Mouse (Mus musculus): Measurements from ENCODE around the gene Dnajc30.
"Not testable (repeated sequence)": the region's sequence is repeated elsewhere in the genome, so short reads cannot be mapped to it uniquely, and the experiment has no call there.

Gene Dnajc30

DNA sequence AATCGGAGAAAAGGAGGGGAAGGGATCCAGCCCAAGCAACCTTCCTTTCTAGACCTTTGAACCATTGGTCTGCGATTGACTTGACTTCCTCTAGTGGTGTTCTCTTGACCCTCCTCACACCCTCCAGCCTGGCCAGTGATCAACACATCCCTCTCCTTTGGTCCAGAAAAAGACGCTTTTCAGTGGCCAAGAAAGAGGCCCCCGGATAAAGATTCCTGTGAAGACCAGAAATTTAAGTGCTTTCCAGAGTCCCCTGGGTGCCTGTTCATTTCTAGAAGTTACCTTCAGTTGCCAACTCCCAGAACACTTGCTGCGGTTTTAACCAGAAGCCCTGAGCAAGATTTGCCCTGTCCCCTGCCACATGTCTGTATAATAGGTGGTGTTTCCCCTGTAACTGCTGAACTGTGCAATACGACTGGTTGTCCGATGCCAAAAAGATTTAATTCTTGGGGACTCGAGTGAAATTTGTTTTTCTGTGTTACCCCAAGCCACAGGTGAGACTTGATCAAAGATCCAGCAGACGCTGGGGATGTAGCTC, 976 bp downstream of the Dnajc30 start, which contains the start of gene Bud23:
Bud23 (minus strand) TSS at position 51 of the 538 bp plus-strand sequence.
- not testable (repeated sequence) for DNase-seq

DNA sequence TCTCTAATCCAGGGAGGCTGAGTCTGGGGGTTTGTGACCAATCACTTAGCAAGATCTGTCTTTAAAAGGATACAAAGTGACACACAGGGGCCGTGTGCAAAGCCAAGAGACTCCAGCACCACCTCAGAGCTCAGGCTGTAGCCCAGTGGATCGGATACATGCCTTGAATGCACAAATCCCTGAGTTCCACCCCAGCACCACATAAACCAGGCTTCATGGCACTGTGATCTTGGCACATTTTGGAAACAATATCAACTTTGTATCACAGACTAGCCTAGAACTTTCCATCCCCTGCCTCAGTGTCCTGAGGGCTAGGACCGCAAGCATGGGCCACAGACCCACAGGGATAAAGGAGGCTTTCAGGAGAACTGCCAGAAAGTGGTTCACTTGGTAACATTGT, 2.0 kb downstream of the Dnajc30 start:
- no peak for DNase-seq

DNA sequence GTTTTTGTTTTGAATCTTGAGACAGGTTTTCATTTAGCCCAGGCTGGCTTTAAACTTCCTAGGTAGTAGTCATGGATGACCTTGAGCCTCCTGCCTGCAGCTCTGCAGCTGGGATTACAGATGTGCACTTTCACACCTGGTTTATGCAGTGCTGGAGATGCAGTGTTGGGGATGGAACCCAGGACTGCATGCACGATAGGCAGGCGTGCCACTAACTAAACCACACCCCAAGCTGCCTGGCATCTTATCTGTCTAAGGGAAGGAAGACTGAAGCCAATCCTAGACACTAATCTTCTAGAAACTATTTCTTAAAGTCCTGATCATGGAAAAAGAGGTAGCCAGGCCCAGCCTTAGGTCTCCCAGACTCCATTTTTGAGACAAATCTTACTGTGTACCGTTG, 6.4 kb downstream of the Dnajc30 start:
- DNase-seq, result no peak

DNA sequence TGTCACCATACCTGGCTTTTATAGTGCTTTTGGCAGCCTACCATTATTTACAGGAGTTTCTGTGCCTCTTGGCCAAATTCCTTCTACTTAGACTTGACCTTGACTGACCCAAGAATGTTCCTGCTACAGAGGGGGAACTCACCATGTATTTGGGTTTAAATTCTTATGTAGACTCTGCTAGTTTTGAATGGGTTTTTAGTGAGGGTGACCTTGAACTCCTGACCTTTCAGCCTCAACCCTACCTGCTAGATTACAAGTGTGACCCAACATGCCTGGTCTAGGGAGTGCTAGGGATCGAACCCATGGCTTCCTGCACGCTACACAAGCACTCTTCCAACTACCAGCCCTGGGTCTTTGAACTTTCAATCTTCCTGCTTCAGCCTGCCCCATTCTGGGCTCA, 8.1 kb downstream of the Dnajc30 start:
- DNase-seq, result no peak

DNA sequence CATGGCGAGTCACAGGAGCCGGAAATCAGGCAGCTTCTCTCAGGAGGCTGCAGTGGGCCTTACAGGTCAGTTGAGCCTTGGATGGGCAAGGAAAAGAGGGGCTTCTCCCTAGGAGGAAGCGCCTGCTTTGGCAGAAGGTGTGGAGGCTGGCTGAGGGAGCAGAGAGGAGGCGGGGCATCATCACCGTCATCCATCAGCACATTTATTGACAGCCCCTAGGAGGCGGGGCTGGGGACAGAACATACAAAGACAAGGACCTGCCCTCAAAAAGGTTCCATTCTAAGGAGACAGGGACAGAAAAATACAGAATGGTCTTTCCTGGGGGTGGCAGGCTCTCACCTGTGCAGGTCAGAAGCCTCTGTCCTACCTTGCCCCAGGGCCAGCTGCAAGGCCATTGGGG, 8.7 kb downstream of the Dnajc30 start:
- DNase-seq, result no peak

DNA sequence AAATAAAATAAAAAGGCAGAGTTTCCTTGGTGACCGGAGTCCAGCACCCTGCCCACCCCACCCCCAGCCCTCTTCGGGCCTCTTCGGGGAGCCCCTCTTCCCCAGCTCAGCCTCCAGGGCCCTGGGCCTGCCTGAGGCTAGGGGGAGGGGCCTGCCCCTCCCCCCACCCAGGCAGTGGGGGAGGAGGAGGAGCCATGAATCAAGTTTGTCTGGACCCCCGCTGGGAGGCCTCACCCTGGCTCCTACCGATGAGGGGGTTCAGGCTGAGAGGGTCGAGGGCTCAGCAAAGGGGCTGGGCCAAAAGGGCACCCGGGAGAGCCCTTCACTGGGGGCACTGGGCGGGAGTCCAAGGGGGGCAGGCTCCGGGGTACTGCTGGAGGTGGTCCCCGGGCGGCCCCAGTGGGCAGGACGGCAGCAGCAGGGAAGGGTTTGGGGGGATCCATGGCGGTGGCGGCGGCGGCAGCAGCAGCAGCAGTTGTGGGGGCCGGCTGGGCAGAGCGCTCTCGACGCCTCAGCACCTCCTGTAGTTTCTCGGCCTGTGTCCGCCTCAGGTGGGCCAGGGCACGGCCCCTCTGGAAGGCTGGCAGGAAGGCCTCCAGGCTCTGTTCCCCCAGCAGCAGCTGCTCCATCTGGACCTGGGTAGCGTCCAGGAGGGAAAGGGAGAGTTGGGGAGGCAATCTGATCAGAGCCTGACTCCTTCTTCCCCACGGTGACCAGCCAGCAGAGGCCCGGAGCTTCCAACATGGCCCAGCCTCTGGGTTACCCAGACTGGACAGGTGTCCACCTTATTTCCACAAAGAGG, 9.5 kb downstream of the Dnajc30 start:
- DNase-seq, result no peak

DNA sequence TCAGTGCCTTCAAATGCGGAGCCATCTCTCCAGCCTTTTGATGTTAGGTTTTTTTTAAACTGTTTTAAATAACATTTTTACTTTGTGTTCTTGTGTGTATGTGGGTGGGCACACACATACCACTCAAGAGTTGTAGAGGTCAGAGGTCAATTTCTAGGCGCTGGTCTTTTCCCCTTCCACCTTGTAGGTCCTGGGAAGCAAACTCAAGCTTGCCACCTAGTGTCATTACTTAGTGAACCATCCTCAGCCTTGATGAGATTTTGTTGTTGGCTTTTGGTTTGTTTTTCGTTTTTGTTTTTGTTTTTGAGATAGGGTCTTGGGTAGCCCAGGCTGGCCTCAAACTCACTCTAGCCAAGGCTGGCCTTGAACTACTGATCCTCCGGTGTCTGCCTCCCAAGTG, 11.7 kb downstream of the Dnajc30 start:
- DNase-seq, result no peak

DNA sequence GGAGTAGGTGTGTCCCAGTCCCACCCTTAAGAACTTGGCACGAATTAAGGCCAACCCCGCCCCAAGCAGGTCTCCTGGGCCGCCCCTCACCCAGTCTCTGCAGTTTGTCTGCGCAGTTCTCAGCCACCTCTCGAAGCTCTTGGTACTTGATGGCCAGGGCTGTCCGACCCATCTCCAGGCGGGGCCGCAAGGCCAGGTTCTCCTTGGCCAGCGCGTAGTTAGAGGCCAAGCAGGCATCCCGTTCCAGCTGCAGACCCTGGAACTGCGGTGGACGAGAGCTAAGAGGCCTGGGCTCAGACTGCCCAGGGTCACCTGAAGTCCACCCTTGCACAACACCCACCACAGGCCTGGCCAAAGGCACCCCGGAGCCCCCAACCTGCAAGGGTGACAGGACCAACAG, 12.4 kb downstream of the Dnajc30 start:
- no peak for DNase-seq

DNA sequence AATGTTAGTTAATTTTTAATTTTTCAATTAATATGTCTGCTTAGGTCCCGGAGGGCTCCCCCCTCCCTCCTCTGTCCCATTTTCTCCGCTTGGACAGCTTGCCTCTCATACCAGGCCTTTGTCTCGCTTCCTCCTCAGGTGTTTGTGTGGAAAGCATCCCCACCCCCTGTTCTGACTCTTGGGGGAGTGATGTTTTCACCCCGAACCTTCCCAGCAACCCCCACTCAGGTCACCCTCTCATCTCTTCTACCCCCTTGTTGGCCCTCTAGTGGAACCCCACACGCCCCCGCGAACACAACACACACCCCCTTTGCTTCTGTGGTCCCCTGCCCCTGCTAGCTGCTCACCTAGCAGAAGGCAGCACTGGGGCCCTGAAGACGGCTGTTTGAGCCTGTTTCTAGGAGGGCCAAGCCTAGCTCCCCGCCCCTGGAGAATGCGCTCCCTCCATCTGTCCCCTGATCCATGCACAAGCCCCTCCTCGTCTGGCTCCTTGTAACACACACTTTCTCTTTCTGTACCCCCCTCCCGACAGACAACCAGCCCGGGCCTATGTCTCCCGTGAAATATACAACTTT, 13.0 kb downstream of the Dnajc30 start:
- no peak for DNase-seq

DNA sequence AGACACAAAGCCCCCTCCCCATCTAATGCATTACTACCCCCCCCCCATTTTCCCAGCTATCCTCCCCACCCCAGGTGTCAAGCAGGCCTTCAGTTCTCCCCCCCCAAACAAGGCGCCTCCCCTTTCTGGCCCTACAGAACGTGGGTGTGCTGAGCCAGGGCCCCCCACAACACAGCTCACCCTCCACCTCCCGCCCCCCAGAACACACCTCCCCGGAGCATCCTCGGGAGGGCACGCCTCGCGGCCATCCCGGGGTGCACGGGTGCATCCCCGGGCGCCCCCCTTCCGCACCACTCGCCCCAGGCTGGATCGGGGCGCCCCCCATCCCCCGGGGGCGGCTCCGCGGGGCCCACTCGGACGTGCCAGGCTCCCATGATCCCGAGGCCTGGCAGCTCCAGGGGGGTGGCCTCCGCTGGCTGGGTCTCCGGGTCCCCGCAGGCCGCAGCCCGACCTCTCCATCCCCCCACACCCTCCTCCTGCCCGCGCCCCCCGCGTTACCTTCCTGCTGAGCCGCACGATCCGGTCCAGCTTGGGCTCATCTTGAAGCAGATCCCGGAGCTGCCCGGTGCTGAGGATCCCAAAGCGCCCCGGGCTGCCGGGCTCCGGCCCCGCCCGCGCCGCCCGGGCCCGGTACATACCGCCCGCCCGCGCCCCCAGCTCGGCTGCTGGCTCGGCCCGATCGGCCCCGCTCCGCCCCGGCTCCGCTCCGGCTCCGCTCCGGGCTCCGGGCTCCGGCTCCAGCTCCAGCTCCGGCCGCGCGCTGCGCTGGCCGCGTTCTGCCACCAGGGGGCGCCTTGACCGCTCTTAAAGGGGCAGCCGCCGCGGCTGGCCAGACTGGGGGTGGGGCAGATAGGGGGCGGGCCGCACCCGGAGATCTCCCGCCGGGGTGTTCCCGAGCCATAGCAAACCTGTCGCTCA, 13.8 kb downstream of the Dnajc30 start, which contains the start of gene Vps37d:
Vps37d (minus strand) TSS at position 703 of the 918 bp plus-strand sequence.
- peak; percentile 95 to 96 for DNase-seq

DNA sequence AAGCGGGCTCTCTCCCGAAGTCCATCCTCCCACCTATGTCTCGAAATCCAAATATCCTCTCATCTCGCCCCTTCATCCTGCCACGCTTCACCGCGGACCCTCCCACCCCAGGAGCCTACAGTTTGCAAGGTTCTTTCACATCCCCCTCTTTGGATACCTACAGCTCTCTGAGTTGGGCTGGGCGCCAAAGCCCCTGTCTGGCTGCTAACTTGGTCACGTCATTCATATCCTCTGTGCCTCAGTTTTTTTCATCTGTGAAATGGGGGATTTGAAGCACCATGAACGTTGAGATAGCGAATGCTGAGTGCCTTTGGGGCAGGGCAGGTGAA, 14.4 kb downstream of the Dnajc30 start:
- DNase-seq, result no peak

DNA sequence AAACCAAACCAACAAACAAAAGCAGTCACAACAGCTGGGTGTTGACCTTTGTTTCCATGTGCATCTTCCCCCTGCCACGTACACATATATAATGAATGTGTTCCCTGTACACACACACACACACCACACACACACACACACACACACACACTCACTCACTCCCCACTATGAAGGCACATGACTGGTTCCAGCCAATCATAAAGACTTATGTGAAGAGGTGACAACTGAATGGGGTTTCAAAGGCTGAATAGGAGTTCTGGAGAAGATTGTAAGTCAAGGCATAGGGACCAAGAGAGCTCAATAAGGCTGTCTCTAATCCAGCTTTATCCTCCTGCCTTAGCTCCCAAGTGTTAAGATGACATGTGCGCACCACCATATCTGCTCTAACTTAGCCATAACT, 15.6 kb downstream of the Dnajc30 start:
- DNase-seq, result no peak

DNA sequence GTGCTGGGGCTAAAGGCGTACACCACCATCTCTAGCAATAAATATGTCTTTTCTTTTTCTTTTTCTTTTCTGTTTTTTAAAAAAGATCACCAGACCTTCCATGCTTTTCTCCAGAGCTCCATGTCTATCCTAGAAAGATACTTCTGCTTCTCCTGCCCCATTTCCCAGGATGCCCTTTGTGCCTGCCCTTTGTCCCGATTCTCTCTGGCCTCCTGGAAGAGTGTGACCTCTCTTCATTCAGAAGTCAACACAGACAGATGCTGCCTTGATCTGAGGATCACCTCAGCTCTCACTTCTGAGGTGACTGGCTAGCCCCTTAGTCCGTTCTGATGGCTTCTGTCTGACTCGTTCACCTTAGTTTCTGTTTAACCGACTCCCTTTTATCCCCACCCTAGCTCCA, 16.5 kb downstream of the Dnajc30 start:
- DNase-seq, result no peak

DNA sequence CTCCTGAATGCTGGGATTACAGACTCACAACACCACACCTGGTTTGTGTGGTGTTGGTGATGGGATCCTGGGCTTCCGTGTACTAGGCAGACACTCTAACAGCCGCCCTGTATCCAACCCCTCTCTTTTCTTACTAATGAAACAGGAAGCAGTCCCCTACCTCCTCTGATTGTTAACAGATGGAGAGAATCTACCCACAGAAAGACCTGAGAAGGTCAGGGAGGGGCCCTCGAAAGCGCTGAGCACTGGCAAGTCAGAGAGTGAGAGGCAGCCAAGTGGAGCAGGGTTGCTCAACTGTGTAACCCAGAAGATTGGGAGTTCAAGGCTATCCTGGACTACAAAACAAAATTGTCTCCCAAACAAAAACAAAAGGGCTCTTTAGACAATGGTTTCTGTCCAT, 22.9 kb downstream of the Dnajc30 start:
- no peak for DNase-seq

DNA sequence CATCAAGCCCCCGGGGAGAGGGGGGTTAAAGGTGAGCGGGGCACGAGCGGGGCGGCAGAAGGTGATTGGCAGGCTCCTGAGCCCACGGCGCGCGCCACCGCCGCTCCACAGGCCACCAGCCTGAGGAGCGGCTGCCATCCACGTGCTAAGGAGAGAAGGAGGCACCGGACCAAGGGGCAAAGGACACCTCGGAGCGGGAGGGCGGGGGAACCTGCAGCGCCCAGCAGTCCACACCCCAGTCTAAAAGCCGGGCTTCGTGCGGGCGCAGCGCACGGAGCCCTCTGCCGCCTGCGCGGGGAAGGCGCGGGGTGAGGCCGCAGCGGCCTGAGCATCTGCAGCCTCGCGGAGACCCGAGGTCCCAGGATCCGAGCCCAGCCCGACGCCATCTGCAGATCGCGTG, 25.7 kb downstream of the Dnajc30 start, which contains the start of gene Mlxipl:
Mlxipl (plus strand) TSS at position 238 of the 400 bp plus-strand sequence.
- no peak for DNase-seq

DNA sequence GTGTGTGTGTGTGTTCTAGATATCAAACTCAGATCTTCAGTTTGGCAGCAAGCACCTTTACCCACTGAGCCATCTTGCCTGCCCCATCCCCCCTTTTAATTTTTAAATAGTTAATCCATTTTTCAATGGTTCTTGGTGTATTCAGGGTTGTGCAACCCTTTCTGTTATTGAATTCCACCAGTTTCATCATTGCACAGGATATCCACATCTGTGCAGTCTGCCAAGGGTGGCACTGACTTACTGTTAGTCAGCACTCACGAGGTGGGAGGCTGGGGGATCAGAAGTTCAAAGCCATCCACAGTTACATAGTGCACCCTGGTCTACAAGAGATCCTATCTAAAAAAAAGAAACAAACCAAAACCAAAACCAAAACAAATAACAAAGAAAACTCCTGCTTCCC, 37.0 kb downstream of the Dnajc30 start:
- no peak for DNase-seq

DNA sequence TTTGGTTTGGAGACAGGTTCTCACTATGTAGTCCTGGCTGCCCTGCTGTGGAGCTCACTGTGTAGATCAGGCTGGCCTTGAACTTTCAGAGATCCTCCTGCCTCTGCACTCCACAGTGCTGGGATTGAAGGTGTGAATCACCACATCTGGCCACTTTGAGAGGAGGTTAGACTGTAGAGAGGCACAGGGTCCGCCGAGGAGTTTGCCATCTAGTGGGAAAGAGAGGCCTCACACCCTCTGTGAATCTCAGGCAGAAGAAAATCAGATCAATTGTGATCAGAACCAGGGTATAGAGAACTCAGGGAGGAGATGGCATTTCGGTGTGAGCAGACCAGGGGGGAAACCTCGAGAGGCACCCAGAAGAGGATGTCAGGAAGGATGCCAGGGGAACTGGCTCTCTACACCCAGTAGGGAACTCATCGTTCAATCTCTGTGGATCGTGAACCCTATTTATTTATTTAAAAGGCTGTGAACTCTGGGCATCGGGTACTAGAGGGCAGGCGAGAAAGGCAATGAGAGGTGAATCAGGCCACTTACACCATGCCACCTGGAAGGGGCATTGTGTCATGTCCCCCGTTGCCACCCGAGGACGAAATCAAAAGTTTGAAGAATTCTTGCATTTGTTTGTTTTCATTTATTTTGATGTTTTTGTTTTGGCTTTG, 40.1 kb downstream of the Dnajc30 start:
- DNase-seq, result peak; percentile 43 to 52

DNA sequence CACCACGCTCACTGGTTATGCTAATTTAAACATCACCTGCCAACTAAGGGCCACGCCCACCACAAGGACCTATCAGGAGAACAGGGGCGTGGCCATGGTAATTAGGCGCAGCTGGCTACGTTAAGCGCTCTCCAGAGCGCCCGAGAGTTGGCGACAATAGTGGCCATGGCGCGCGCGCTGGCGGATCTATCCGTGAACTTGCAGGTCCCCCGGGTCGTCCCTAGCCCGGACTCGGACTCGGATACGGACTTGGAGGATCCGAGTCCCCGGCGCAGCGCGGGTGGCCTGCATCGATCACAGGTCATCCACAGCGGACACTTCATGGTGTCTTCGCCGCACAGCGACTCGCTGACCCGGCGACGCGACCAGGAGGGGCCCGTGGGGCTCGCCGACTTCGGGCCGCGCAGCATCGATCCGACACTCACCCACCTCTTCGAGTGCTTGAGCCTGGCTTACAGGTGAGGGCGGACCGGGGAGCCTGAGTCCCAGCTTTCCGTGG, 42.8 kb downstream of the Dnajc30 start:
- peak; percentile 75 to 78 for DNase-seq

DNA sequence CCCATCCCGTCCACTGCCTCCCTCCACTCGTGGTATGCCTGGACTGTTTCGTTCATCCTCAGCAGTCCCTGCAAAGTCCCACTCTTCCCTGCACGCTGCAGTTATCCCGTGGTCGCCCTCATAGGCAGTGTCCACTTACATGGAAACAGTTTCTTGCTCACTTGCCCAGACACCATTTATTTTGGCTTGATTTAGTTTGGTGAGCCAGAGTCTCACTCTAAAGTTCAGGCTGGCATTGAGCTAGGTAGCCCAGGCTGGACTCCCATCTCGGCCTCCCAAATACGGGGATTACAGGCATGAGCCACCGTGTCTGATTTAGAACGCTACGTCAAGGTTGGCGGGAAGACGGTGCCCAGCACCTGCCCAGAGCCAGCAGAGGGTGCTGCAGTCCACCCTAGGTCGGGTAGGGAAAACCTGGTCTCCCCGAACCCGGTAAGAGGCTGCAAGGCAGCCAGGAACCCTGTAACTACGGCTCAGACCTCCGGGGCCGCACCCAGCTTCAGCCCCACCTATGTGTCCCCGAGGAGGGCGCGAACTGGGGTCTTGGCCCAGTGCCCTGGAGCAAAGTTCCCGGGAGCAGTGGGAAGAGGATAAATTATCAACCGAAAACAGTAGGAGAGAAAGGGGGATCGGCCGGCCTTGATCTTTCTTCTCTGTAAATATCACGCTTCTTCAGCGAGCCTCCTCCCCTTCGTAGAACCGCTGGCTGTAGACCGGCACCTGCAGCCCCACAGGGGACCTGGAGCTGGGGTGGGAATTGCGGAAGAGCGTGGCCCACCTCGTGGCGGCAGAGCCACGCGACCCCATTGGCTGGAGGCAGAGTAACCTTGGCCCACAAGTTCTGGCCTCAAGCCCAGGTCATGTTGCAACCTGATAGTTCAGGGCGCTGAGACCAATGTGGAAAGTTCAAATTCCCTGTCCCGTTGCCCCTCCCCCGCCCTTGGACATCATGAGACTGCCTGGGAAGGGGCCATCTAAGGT, 43.8 kb downstream of the Dnajc30 start:
- peak; percentile 53 to 59 for DNase-seq

DNA sequence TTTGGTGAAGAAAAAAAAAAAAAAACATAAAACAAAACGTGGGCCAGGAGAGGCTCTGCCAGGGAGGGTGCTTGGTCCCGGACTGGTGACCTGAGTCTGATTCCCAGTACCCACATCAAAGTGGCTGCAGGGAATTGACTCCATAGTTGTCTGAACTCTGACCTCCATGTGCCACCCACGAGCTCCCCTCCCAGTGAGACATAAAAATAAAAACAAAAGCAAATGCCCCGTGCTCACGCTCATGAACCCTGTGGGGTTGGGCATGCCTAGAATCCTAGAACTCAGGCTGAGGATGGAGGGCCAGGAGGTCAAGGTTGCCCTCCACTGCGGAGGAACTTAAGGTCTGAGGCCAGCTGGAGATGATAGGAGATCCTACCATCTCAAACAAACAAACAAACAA, 45.0 kb downstream of the Dnajc30 start:
- no peak for DNase-seq

DNA sequence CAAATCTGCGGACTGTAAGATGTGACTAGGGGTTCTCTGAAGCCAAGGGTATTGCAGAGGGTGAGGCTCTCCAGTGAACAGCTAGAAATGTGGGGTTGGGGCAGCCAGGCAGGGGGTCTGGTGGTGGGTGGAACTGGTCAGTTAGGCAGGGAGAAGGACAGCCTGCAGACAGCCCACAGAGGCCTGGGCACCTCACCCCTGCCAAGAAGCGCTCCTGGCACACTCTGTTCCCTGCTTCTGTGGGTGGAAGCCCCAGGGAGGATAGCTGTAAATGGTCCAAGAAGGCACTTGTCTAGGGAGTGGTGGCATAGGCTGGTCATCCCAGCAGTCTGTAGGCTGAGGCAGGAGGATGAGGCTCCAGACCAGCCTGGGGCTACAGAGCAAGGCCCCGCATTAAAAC, 45.4 kb downstream of the Dnajc30 start:
- no peak for DNase-seq
